Mouse (Mus musculus) heart, embryonic 14.5 days (tissue): ENCODE measurements at regions not wholly inside any gene's neighbourhood (a gene's known extent, or its start where the extent isn't known, plus 50 kb on each side); places are given as distances from the start of the nearest gene placed in this dataset.

Experiments
- ATAC-seq: fragments of 200-750 bp; cut with Nextera tagmentation; 2 replicates; pipeline ENCODE4 v1.8.0; 2017; ENCODE audit warnings: low read depth, moderate TSS enrichment; ENCODE audit not compliant: insufficient number of reproducible peaks, insufficient read depth, low FRiP score
- H3K27ac ChIP-seq, 2 experiments: fragments of 200-500 bp in 1 of 2; fragments of 300-500 bp in 1 of 2; sonication (generic) in 1 of 2; replicated peaks in 1 of 2; 2 replicates each; pipeline ENCODE4 v1.5.1; 2012 to 2014; ENCODE audit warnings: low read depth in 2 of 2, low read length in 2 of 2, control low read depth in 1 of 2, mild to moderate bottlenecking in 1 of 2, mixed read lengths in 1 of 2; ENCODE audit not compliant: control insufficient read depth in 1 of 2, insufficient read depth in 1 of 2
- H3K27me3 ChIP-seq: fragments of 300-500 bp; sonication (generic); 2 replicates; pipeline ENCODE4 v1.6.1; 2014; ENCODE audit warnings: mild to moderate bottlenecking, low read length, control low read depth; ENCODE audit not compliant: control insufficient read depth, insufficient read depth
- H3K36me3 ChIP-seq: fragments of 300-500 bp; sonication (generic); 2 replicates; pipeline ENCODE4 v1.6.1; 2014; ENCODE audit warnings: mild to moderate bottlenecking, control low read depth, low read length, mixed read lengths; ENCODE audit not compliant: control insufficient read depth, insufficient read depth
- H3K4me1 ChIP-seq, 2 experiments: fragments of 200-500 bp in 1 of 2; fragments of 300-500 bp in 1 of 2; sonication (generic) in 1 of 2; 2 replicates each; pipeline ENCODE4 v1.6.1; 2012 to 2014; ENCODE audit warnings: low read length in 2 of 2, control low read depth in 1 of 2, mixed read lengths in 1 of 2; ENCODE audit not compliant: control insufficient read depth in 2 of 2, insufficient read depth in 2 of 2
- H3K4me2 ChIP-seq: fragments of 300-500 bp; sonication (generic); 2 replicates; pipeline ENCODE4 v1.6.1; 2014; ENCODE audit warnings: mild to moderate bottlenecking, low read length
- H3K4me3 ChIP-seq, 2 experiments: fragments of 200-500 bp in 1 of 2; fragments of 300-500 bp in 1 of 2; sonication (generic) in 1 of 2; 2 replicates each; pipeline ENCODE4 v1.5.1; 2012 to 2014; ENCODE audit warnings: low read length in 2 of 2, mild to moderate bottlenecking in 2 of 2, control low read depth in 1 of 2, low read depth in 1 of 2, moderate library complexity in 1 of 2; ENCODE audit not compliant: control insufficient read depth in 1 of 2, insufficient read depth in 1 of 2
- H3K9ac ChIP-seq: fragments of 300-500 bp; sonication (generic); 2 replicates; pipeline ENCODE4 v1.6.1; 2014; ENCODE audit warnings: mild to moderate bottlenecking, low read length
- H3K9me3 ChIP-seq: fragments of 300-500 bp; sonication (generic); 2 replicates; pipeline ENCODE4 v1.6.1; 2016; ENCODE audit warnings: low read length, control low read depth; ENCODE audit not compliant: control insufficient read depth
- WGBS: fragments of 180-500 bp; shearing (Covaris S2); extraction: QIAGEN DNeasy Blood & Tissue Kit; methylation state at CpG from one replicate; pipeline ENCODE4 v1.1.7; 2014; 5-methylcytosine and 5-hydroxymethylcytosine counted together

DNA sequence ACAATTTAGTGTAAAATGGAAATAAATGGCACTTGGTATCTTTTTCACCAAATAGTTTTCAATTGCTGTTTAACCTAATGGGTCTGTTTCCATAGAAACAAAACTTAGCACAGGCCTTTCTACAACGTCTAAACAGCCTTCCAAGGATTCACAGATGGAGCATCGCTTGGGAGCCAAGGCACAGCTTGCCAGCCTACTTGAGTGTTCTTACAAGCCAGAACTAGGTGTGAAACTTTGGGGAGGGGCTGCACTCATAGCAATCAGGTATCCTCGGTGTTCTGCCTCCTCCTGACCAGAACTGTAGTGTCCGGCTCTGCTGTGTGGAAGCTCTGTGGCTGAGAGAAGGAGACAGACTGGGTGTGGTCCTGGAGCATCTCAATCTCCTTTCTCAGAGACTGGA is 99.1 kb upstream of the Far2 start:
- H3K4me2 ChIP-seq, result no peak overlapping the region
- no peaks in the 10 kb centered on the region; the same call in 1 of the 2 replicates for H3K9me3 ChIP-seq
- no peak for ATAC-seq
- no peaks in the 10 kb centered on the region for H3K27me3 ChIP-seq
- no peak overlapping the region for H3K9ac ChIP-seq
- H3K36me3 ChIP-seq, result no peaks in the 10 kb centered on the region
- WGBS, result 82% methylated on average over 4 of the region's 4 CpGs
- H3K27ac ChIP-seq, result no peak overlapping the region
- no peaks in the 10 kb centered on the region for H3K4me1 ChIP-seq
- H3K4me3 ChIP-seq, result no peak overlapping the region

GRCm38 (mm10) chr6:147951642-147952041 is 95.4 kb upstream of the Far2 start:
- Histone ChIP-seq H3K9ac (no peak overlapping the region), H3K27me3 (no peaks in the 10 kb centered on the region), H3K36me3 (no peaks in the 10 kb centered on the region), H3K4me1 (no peaks in the 10 kb centered on the region), H3K4me2 (no peak overlapping the region), H3K9me3 (no peaks in the 10 kb centered on the region), H3K27ac (no peak overlapping the region), H3K4me3 (no peak overlapping the region)
- ATAC-seq, result no peak

DNA sequence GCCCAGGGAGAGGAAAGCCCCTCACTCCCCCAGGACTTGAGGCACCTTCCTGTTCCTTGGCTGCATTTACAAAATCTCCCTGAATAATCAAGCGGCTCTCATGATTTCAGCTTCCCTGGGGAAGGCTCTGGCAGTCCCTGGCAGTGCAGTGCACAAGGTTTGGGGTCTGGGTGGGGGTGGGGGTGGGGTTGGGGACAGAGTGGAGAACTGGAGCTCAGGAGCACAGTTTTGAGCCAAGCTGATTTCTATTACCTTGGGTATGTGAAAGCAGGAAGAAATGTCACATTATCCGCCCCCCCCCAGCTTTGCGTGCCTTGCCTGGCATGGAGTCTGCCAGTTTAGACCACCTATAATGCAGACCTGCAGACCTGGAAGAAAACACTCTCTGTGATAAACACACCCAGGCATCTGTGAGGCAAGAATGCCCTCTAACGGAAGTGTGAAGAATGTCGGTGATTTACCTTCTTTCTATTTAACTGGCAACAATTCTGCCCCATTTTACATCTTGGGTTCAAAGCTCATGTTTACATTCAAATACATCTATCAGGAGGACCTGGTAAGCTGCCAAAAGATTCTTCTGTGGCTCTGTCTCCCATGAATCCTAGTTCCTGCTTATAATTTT is 93.9 kb upstream of the Far2 start:
- Histone ChIP-seq H3K4me3 (no peak overlapping the region), H3K27ac (no peak overlapping the region), H3K27me3 (no peaks in the 10 kb centered on the region), H3K9me3 (no peaks in the 10 kb centered on the region), H3K36me3 (no peaks in the 10 kb centered on the region), H3K4me1 (no peaks in the 10 kb centered on the region), H3K4me2 (no peak overlapping the region), H3K9ac (no peak overlapping the region)
- ATAC-seq, result no peak
- 33% methylated on average over 5 of the region's 5 CpGs for WGBS

- Histone ChIP-seq H3K4me3 (no peak overlapping the region), H3K27ac (no peak overlapping the region), H3K36me3 (no peaks in the 10 kb centered on the region), H3K4me2 (no peak overlapping the region), H3K4me1 (no peaks in the 10 kb centered on the region), H3K9ac (no peak overlapping the region), H3K27me3 (no peaks in the 10 kb centered on the region), H3K9me3 (no peaks in the 10 kb centered on the region)
- 78% methylated on average over 7 of the region's 7 CpGs for WGBS
- ATAC-seq, result no peak
These were observed 93.3 kb upstream of the Far2 start for GRCm38 (mm10) chr6:147953753-147954152.

DNA sequence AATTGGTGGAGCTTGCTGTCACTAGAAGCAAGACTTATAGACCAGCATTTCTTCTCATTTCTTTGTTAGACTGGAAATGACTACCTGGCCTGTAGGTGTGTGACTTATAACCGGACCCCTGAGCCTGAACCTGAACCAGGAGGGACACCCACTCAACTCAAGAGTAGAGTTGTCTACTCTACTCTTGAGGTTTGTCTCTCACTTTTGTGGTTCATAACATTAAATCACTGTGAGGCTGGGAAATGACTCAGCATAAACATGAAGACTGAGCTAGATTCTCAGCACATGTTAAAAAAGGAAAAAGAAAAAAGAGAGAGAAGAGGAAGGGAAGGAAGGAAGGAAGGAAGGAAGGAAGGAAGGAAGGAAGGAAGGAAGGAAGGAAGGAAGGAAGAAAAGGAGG is 92.8 kb upstream of the Far2 start:
- Histone ChIP-seq H3K9me3 (no peaks in the 10 kb centered on the region), H3K4me3 (no peak overlapping the region), H3K9ac (no peak overlapping the region), H3K4me1 (no peaks in the 10 kb centered on the region), H3K27me3 (no peaks in the 10 kb centered on the region), H3K36me3 (no peaks in the 10 kb centered on the region), H3K4me2 (no peak overlapping the region), H3K27ac (no peak overlapping the region)
- no peak for ATAC-seq
- 86% methylated on average over 1 of the region's 1 CpGs for WGBS

- Histone ChIP-seq H3K27me3 (no peaks in the 10 kb centered on the region), H3K4me1 (no peaks in the 10 kb centered on the region), H3K4me2 (no peak overlapping the region), H3K36me3 (no peaks in the 10 kb centered on the region), H3K4me3 (no peak overlapping the region), H3K9ac (no peak overlapping the region), H3K27ac (no peak overlapping the region), H3K9me3 (no peaks in the 10 kb centered on the region)
- ATAC-seq, result no peak
- WGBS, result 46% methylated on average over 7 of the region's 7 CpGs
These were observed 91.9 kb upstream of the Far2 start for GRCm38 (mm10) chr6:147954967-147955830.

DNA sequence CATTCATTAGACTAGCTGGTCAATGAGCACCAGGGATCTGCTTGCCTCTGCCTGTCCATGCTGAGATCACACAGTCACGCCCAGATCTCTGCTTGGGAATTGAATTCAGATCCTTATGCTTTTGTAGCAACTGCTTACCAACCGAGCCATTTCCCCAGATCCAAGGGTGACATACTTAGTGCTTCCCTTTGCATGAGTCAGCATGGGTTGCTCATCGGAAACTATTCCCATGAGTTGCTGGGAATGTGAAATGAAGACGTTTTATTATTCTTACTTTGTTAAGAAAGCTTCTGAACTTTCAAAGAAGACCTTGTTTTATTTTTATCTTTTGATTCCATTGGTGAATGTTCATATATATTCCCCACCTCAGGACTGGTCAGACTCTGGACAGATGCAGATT is 82.3 kb upstream of the Far2 start:
- Histone ChIP-seq H3K4me3 (no peak overlapping the region), H3K27ac (no peak overlapping the region), H3K4me2 (no peak overlapping the region), H3K27me3 (no peaks in the 10 kb centered on the region), H3K9ac (no peak overlapping the region), H3K9me3 (no peaks in the 10 kb centered on the region), H3K36me3 (no peaks in the 10 kb centered on the region), H3K4me1 (no peaks in the 10 kb centered on the region)
- 69% methylated on average over 4 of the region's 4 CpGs for whole genome bisulfite sequencing
- no peak for ATAC-seq
